7 mouse cellular contexts compared by ENCODE assay signal in the genomic region with DNA sequence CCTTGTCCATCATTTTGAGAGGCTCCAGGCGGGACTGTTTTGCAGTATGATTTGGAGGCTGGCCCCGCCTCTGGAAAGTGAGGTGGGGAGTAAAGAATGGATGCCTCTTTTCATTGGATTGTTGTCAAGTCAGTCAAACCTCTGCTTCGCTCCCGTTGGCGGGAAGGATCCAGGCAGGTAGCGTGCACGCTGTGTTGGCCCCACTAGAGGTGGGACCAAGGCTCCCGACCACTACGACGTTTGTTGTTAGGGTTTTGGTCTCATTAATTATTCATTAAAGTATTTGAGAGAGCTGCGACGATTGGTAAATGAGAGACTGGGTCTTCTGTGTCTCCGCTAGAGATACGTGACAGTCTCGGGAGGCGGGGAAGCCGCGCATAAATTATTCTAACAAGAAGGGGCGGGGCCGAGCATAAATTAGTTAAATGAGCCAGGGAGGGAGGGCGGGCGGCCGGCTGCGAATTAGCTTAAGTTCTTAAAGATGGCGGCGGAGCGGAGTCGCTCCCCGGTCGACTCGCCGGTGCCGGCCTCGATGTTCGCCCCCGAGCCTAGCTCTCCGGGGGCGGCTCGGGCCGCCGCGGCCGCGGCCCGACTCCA. TPM values are rescaled to one million over a fixed set of nuclear protein-coding genes. Genes with fewer than 3 reads are reported as not detected.
DNase-seq lines count a peak whose midpoint lies in the region; ATAC-seq lines count a peak whose summit lies in the region.

A gene (plus strand): TSS at position 420 of the 597 bp plus-strand sequence.

- intact Hi-C loops in gastrocnemius, postnatal 36 days (cut with DNase I), result no loop called here
- intact Hi-C loops in left cerebral cortex, postnatal 25 days (cut with DNase I), result no loop called here

- H3K4me3 ChIP-seq in intestine, embryonic 15.5 days (replicated peaks), result peak within 1 kb of the TSS; percentile 92
- peak within 1 kb of the TSS; percentile 97 for H3K4me3 ChIP-seq in midbrain, embryonic 10.5 days

- H3K27me3 ChIP-seq in intestine, embryonic 15.5 days (replicated peaks), result no peaks in the 10 kb centered on the region
- no peaks in the 10 kb centered on the region for H3K27me3 ChIP-seq in midbrain, embryonic 10.5 days (ENCODE audit: low read depth, poor library complexity, severe bottlenecking)

- peaks cover 27% of the 10 kb centered on the region for H3K4me1 ChIP-seq in intestine, embryonic 15.5 days (replicated peaks)
- H3K4me1 ChIP-seq in midbrain, embryonic 10.5 days, result peaks cover 57% of the 10 kb centered on the region

- H3K9ac ChIP-seq in intestine, embryonic 15.5 days, result peak within 1 kb of the TSS; percentile 92

- no peaks in the 10 kb centered on the region for H3K36me3 ChIP-seq in intestine, embryonic 15.5 days
- peaks cover 16% of the 10 kb centered on the region for H3K36me3 ChIP-seq in midbrain, embryonic 10.5 days

- H3K4me2 ChIP-seq in intestine, embryonic 15.5 days (replicated peaks), result peak within 1 kb of the TSS; percentile 94

- WGBS in intestine, embryonic 15.5 days, result under 1% methylated on average over 45 of the region's 45 CpGs
- under 1% methylated on average over 45 of the region's 45 CpGs for WGBS in midbrain, embryonic 10.5 days

- no peaks in the 10 kb centered on the region for H3K9me3 ChIP-seq in intestine, embryonic 15.5 days
- H3K9me3 ChIP-seq in midbrain, embryonic 10.5 days (replicated peaks), result no peaks in the 10 kb centered on the region

- peak; percentile 94 for ATAC-seq in intestine, embryonic 15.5 days

- H3K27ac ChIP-seq in intestine, embryonic 15.5 days, result peak within 1 kb of the TSS; percentile 82
- H3K27ac ChIP-seq in midbrain, embryonic 10.5 days (replicated peaks), result peak within 1 kb of the TSS; percentile 96

- DNase-seq in adrenal gland, adult 2 months, result peak; percentile 99
- peak; percentile 98 for DNase-seq in embryo, embryonic 11.5 days (ENCODE audit: low read depth, low spot score)
- peak; percentile 87 to 95 for DNase-seq in gastrocnemius, postnatal 36 days
- peak; percentile 99 to 100 for DNase-seq in left cerebral cortex, postnatal 25 days (ENCODE audit: low spot score in 2 of 2)
- DNase-seq in midbrain, embryonic 10.5 days (ENCODE audit: low spot score), result peak; percentile 95
- peak; percentile 87 for DNase-seq in right cerebral cortex, postnatal 4 days

RNA-seq across cellular contexts. Expression of the gene that starts here (rescaled TPM):
- total RNA-seq in adrenal gland, adult 2 months (2021), result 10 to 100 TPM; 29.2 to 32.5 TPM
- 26.4 and 29.8 TPM in 2 replicates for polyA plus RNA-seq in adrenal gland, adult 2 months (2012; rRNA removed)
- total RNA-seq in gastrocnemius, postnatal 36 days (2021), result 10 to 100 TPM; 22.5 to 24.2 TPM
- 27.4 and 29.9 TPM in 2 replicates for polyA plus RNA-seq in intestine, embryonic 15.5 days (2015; fragmentation: Nextera tagmentation; extraction: Ambion mirVana)
- total RNA-seq in left cerebral cortex, postnatal 25 days (2021), result 10 to 100 TPM; 42.5 to 47.7 TPM
- polyA plus RNA-seq in midbrain, embryonic 10.5 days (2016; fragmentation: Nextera tagmentation; extraction: Ambion mirVana), result 46.6 and 49.0 TPM in 2 replicates

Comparison
In these comparisons a context has a peak if more than half of its experiments do, and no peak if none do; other contexts are left out.
1. Peak in every context shown above with its lines: DNase-seq, ATAC-seq, H3K4me3 ChIP-seq and H3K27ac ChIP-seq.